Mouse (Mus musculus) thymus, adult 2 months (tissue): Measurements from ENCODE around the gene Pdcd10. TPM values are rescaled to one million over a fixed set of nuclear protein-coding genes. Genes with fewer than 3 reads are reported as not detected.

ENCODE experiments used
- DNase-seq: peaks from one replicate; pipeline ENCODE4 v3.0.0; 2021
- H3K27ac ChIP-seq: fragments of 200-500 bp; 2 replicates; pipeline ENCODE4 v1.5.1; 2012; ENCODE audit warnings: low read length, control low read depth; ENCODE audit not compliant: control insufficient read depth, insufficient read depth
- H3K27me3 ChIP-seq: fragments of 200-500 bp; 2 replicates; pipeline ENCODE4 v1.6.1; 2012; ENCODE audit warnings: mild to moderate bottlenecking, low read length, moderate library complexity, mixed read lengths; ENCODE audit not compliant: control insufficient read depth, insufficient read depth
- H3K36me3 ChIP-seq: fragments of 200-500 bp; 2 replicates; pipeline ENCODE4 v1.6.1; 2012; ENCODE audit warnings: mild to moderate bottlenecking, low read length, moderate library complexity; ENCODE audit not compliant: control insufficient read depth, insufficient read depth
- H3K4me1 ChIP-seq: fragments of 200-500 bp; replicated peaks from 2 replicates; pipeline ENCODE4 v1.6.1; 2012; ENCODE audit warnings: low read length; ENCODE audit not compliant: control insufficient read depth, insufficient read depth
- H3K4me3 ChIP-seq: fragments of 200-500 bp; 2 replicates; pipeline ENCODE4 v1.5.1; 2012; ENCODE audit warnings: mild to moderate bottlenecking, low read length, control low read depth, moderate library complexity; ENCODE audit not compliant: control insufficient read depth, insufficient read depth
- CTCF ChIP-seq: fragments of 200-500 bp; IDR thresholded peaks from 2 replicates; pipeline ENCODE4 v1.5.1; 2012; ENCODE audit warnings: mild to moderate bottlenecking, control low read depth, low read length, moderate library complexity, borderline replicate concordance; ENCODE audit not compliant: control insufficient read depth, poor library complexity, insufficient read depth; ENCODE audit errors: extremely low read depth
- POLR2A ChIP-seq: fragments of 200-500 bp; IDR thresholded peaks from 2 replicates; pipeline ENCODE4 v1.6.1; 2012; ENCODE audit warnings: mild to moderate bottlenecking, low read length, control low read depth, moderate library complexity; ENCODE audit not compliant: control insufficient read depth, poor library complexity, insufficient read depth; ENCODE audit errors: extremely low read depth
- WGBS: fragments of 180-500 bp; shearing (Covaris S2); methylation state at CpG from one replicate; pipeline ENCODE4 v1.1.7; 2018; 5-methylcytosine and 5-hydroxymethylcytosine counted together
- polyA plus RNA-seq: library from polyadenylated mRNA; depleted of rRNA; stranded (reverse); fragments of >200 nt; gene quantifications from 2 replicates; pipeline ENCODE4 v1.2.3, GENCODE M21; 2012; rRNA removed

Pdcd10 gene
- polyA plus RNA-seq, result 7.8 and 10.4 TPM in 2 replicates

- H3K27ac ChIP-seq, result peak within 1 kb of the TSS; percentile 69
- TF ChIP-seq POLR2A, result peak; percentile 59
- peak; percentile 48; the same call in 1 of the 2 replicates for TF ChIP-seq CTCF
- under 1% methylated on average over 35 of the region's 35 CpGs for WGBS
- no peaks in the 10 kb centered on the region for H3K27me3 ChIP-seq
- H3K36me3 ChIP-seq, result no peaks in the 10 kb centered on the region
- peak; percentile 100 for DNase-seq
- H3K4me3 ChIP-seq, result peak within 1 kb of the TSS; percentile 87
- peaks cover 5% of the 10 kb centered on the region for H3K4me1 ChIP-seq
Observed at GRCm38 (mm10) chr3:75556695-75557291, at the start of gene Pdcd10. Gene Pdcd10 (minus strand): TSS chr3:75556856.

- Histone ChIP-seq H3K36me3 (no peaks in the 10 kb centered on the region), H3K27ac (no peak overlapping the region), H3K4me1 (no peaks in the 10 kb centered on the region), H3K27me3 (no peaks in the 10 kb centered on the region), H3K4me3 (no peak overlapping the region)
- DNase-seq, result no peak
- 97% methylated on average over 4 of the region's 4 CpGs for WGBS
- TF ChIP-seq POLR2A (no peak), CTCF (no peak)
Observed at GRCm38 (mm10) chr3:75584898-75585297, 28.2 kb upstream of the Pdcd10 start.

GRCm38 (mm10) chr3:75583293-75583692 lies 26.6 kb upstream of the Pdcd10 start:
- no peaks in the 10 kb centered on the region for H3K4me1 ChIP-seq
- WGBS, result 98% methylated on average over 3 of the region's 3 CpGs
- no peaks in the 10 kb centered on the region for H3K27me3 ChIP-seq
- TF ChIP-seq CTCF, result no peak
- no peak for TF ChIP-seq POLR2A
- no peaks in the 10 kb centered on the region for H3K36me3 ChIP-seq
- H3K4me3 ChIP-seq, result no peak overlapping the region
- H3K27ac ChIP-seq, result no peak overlapping the region
- no peak for DNase-seq

GRCm38 (mm10) chr3:75579352-75579751 lies 22.7 kb upstream of the Pdcd10 start:
- Histone ChIP-seq H3K4me1 (no peaks in the 10 kb centered on the region), H3K27me3 (no peaks in the 10 kb centered on the region), H3K27ac (no peak overlapping the region), H3K4me3 (no peak overlapping the region), H3K36me3 (no peaks in the 10 kb centered on the region)
- peak; percentile 75 for DNase-seq
- TF ChIP-seq POLR2A (no peak), CTCF (no peak)
- WGBS, result 65% methylated on average over 4 of the region's 4 CpGs

- Histone ChIP-seq H3K4me3 (no peak overlapping the region), H3K27ac (no peak overlapping the region), H3K27me3 (no peaks in the 10 kb centered on the region), H3K36me3 (no peaks in the 10 kb centered on the region), H3K4me1 (no peaks in the 10 kb centered on the region)
- no peak for TF ChIP-seq POLR2A
- no peak for TF ChIP-seq CTCF
- WGBS, result 92% methylated on average over 1 of the region's 1 CpGs
- DNase-seq, result no peak
Observed at GRCm38 (mm10) chr3:75575582-75575981, 18.9 kb upstream of the Pdcd10 start.

- Histone ChIP-seq H3K4me1 (no peaks in the 10 kb centered on the region), H3K27ac (no peak overlapping the region), H3K36me3 (no peaks in the 10 kb centered on the region), H3K27me3 (no peaks in the 10 kb centered on the region), H3K4me3 (no peak overlapping the region)
- no peak for TF ChIP-seq POLR2A
- 62% methylated on average over 2 of the region's 2 CpGs for WGBS
- no peak for DNase-seq
Observed at GRCm38 (mm10) chr3:75574074-75574473, 17.4 kb upstream of the Pdcd10 start.

- TF ChIP-seq CTCF (no peak), POLR2A (0 out of 2 replicates have a peak, but pooled peaks have one; percentile 2)
- peak; percentile 91 for DNase-seq
- under 1% methylated on average over 19 of the region's 19 CpGs for WGBS
Observed at GRCm38 (mm10) chr3:75557292-75557691, 636 bp upstream of the Pdcd10 start, which contains the start of gene Serpini1. Gene Serpini1 (plus strand): TSS chr3:75557547.

More at GRCm38 (mm10) chr3:75557292-75557691, 636 bp upstream of the Pdcd10 start, which contains the start of gene Serpini1:
- Histone ChIP-seq H3K27me3 (no peaks in the 10 kb centered on the region), H3K27ac (peak within 1 kb of the TSS; percentile 69), H3K4me3 (peak within 1 kb of the TSS; percentile 87), H3K4me1 (peaks cover 5% of the 10 kb centered on the region), H3K36me3 (no peaks in the 10 kb centered on the region)
